Mouse (Mus musculus): ENCODE measurements around the gene C2cd2. TPM values are rescaled to one million over a fixed set of nuclear protein-coding genes. Genes with fewer than 3 reads are reported as not detected.

Gene C2cd2
- total and polyA plus RNA-seq, 2 experiments from 2014 or later, result 16.8 to 47.7 TPM

DNA sequence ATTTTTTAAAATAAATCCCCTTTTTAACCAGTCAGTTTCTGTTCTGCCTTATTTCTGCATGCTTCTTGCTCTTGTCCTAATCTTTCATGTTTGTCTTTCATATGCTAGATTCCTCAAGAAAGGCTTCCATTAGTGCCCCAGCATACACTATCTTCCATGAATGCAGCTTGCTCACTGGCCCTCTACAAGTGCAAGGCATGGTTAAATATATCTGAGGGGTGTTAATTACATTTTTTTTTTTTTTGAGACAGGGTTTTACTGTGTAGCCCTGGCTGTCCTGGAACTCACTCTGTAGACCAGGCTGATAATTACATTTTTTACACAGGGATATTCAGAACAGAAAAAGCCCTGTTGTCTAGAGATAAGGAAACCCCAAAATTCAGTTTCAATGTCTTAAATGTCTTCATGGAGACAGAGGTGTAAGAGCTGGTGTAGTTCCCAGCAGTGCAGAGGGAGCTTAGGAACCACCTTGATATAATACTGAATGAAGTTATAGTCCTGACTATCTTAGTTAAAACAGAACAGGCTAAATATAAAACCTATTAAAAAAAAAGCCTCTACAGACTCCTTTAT, 3.9 kb downstream of the C2cd2 start:
- Histone ChIP-seq H3K4me1 (ENCODE audit: insufficient read depth, low read length) (peaks cover 10% of the 10 kb centered on the region), H3K9ac (replicated peaks; ENCODE audit: low read length) (no peak overlapping the region), H3K27me3 (ENCODE audit: insufficient read depth, low read length) (no peaks in the 10 kb centered on the region), H3K4me2 (ENCODE audit: low read depth, low read length) (no peak overlapping the region), H3K27ac (no peak overlapping the region), H3K36me3 (ENCODE audit: insufficient read depth, low read length) (peaks cover 5% of the 10 kb centered on the region; the same call in 1 of the 2 replicates), H3K9me3 (ENCODE audit: low read length) (no peaks in the 10 kb centered on the region), H3K4me3 (ENCODE audit: low read length) (no peak overlapping the region)
- DNase-seq (ENCODE audit: low spot score) (no peak), ATAC-seq (no peak)
- no peak for TF ChIP-seq CTCF (IDR thresholded peaks at IDR 0.05; ENCODE audit: low read depth)

DNA sequence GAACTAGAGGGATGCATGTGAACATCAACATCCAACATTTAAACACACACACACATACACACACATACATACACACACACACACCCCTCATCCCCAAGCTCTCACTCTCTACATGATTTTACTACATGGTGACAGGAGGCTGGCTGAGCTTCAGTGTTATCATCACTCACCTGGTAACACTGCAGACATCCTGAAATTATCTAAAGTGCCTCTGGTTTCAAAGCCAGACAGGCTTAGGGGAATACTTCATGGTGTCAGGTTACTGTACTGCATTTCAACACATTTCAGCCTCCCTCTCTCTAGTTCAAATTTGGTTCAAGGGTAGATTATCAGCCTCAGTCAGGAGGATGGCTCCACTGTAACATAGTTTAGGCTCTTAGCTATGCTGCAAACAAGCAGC, 4.8 kb downstream of the C2cd2 start:
- no peak for ATAC-seq
- Histone ChIP-seq H3K27me3 (ENCODE audit: insufficient read depth, low read length) (no peaks in the 10 kb centered on the region), H3K9me3 (ENCODE audit: low read length) (no peaks in the 10 kb centered on the region), H3K27ac (no peak overlapping the region), H3K4me3 (ENCODE audit: low read length) (no peak overlapping the region), H3K4me2 (ENCODE audit: low read depth, low read length) (no peak overlapping the region), H3K4me1 (ENCODE audit: insufficient read depth, low read length) (peaks cover 10% of the 10 kb centered on the region), H3K9ac (replicated peaks; ENCODE audit: low read length) (no peak overlapping the region), H3K36me3 (ENCODE audit: insufficient read depth, low read length) (peaks cover 8% of the 10 kb centered on the region)
- TF ChIP-seq CTCF (IDR thresholded peaks at IDR 0.05; ENCODE audit: low read depth), result no peak
- DNase-seq (ENCODE audit: low spot score), result no peak

DNA sequence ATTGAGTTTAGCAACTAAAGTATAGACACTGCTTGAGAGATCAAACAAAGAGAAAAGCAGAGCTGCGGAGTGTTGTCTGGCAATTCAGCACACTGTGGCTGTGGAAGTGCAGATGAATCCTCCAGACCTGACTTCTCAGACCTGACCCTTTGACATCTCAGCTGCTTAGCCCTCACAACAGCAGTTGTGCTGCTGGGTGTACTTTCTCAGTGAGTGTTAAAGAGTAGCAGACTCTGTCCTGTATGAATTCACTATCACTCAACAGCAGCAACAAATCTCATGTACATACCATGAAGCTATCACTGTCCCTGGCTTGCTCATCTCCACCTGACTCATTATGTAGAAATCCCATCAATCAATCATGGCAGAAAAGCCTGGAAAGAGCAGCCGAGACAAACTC, 6.4 kb downstream of the C2cd2 start:
- Histone ChIP-seq H3K4me1 (ENCODE audit: insufficient read depth, low read length) (peaks cover 4% of the 10 kb centered on the region), H3K4me3 (ENCODE audit: low read length) (no peak overlapping the region), H3K36me3 (ENCODE audit: insufficient read depth, low read length) (peaks cover 21% of the 10 kb centered on the region), H3K4me2 (ENCODE audit: low read depth, low read length) (no peak overlapping the region), H3K27me3 (ENCODE audit: insufficient read depth, low read length) (no peaks in the 10 kb centered on the region), H3K27ac (no peak overlapping the region), H3K9me3 (ENCODE audit: low read length) (no peaks in the 10 kb centered on the region), H3K9ac (replicated peaks; ENCODE audit: low read length) (no peak overlapping the region)
- 83% methylated on average over 2 of the region's 2 CpGs for WGBS
- no peak for TF ChIP-seq CTCF (IDR thresholded peaks at IDR 0.05; ENCODE audit: low read depth)
- ATAC-seq, result no peak
- DNase-seq (ENCODE audit: low spot score), result no peak

DNA sequence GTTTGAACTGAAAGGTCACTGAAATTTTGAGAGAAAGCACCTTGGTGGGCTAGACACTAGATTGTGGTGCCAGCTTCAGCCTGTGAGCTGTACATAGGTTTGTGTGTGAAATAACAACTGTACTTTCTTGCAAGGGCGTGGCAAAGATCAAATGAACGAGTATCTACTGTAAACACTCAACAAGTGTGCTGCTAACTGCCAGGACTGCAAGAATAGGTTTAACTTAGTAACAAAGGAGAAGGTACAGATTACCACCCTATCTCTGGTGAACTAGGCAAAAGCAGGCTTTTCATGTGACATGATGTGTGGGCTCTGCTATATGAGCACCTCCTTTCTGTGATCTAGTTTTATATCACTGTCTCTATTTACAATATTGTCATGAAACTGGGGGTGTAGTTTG, 9.1 kb downstream of the C2cd2 start:
- H3K9ac ChIP-seq (replicated peaks; ENCODE audit: low read length), result no peak overlapping the region
- no peak for ATAC-seq

DNA sequence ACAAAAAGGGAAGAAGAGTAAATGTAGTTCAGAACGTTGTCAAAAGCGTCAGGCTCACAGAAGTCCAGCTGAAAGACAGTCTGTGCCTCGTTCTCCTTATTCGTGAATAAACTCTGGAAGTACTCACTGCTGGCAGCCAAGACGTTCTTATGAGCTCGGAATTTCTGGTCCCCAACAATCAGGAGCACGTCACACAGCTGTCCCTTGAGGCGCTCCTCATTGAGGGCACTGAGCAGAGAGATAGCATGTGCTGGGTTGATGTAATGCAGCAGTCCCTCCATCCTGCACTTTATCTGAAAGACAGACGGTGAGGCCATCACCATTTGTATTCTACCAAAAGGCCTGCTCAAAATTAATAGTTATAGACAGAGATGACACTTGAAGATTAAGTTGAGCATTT, 9.6 kb downstream of the C2cd2 start:
- ATAC-seq (no peak), DNase-seq (ENCODE audit: low spot score) (no peak)
- H3K4me3 ChIP-seq (ENCODE audit: low read length), result no peak overlapping the region
- no peaks in the 10 kb centered on the region for H3K27me3 ChIP-seq (ENCODE audit: insufficient read depth, low read length)
- no peaks in the 10 kb centered on the region for H3K4me1 ChIP-seq (ENCODE audit: insufficient read depth, low read length)
- H3K4me2 ChIP-seq (ENCODE audit: low read depth, low read length), result no peak overlapping the region
- 91% methylated on average over 9 of the region's 9 CpGs for WGBS
- H3K9ac ChIP-seq (replicated peaks; ENCODE audit: low read length), result no peak overlapping the region
- no peak for TF ChIP-seq CTCF (IDR thresholded peaks at IDR 0.05; ENCODE audit: low read depth)
- H3K27ac ChIP-seq, result no peak overlapping the region
- H3K36me3 ChIP-seq (ENCODE audit: insufficient read depth, low read length), result peaks cover 39% of the 10 kb centered on the region
- no peaks in the 10 kb centered on the region for H3K9me3 ChIP-seq (ENCODE audit: low read length)

More for the DNA sequence above, 9.1 kb downstream of the C2cd2 start:
- no peaks in the 10 kb centered on the region for H3K27me3 ChIP-seq (ENCODE audit: insufficient read depth, low read length)
- no peak for DNase-seq (ENCODE audit: low spot score)
- 91% methylated on average over 2 of the region's 2 CpGs for WGBS
- no peak overlapping the region for H3K4me2 ChIP-seq (ENCODE audit: low read depth, low read length)
- H3K4me3 ChIP-seq (ENCODE audit: low read length), result no peak overlapping the region
- peaks cover 39% of the 10 kb centered on the region for H3K36me3 ChIP-seq (ENCODE audit: insufficient read depth, low read length)
- no peaks in the 10 kb centered on the region for H3K4me1 ChIP-seq (ENCODE audit: insufficient read depth, low read length)
- TF ChIP-seq CTCF (IDR thresholded peaks at IDR 0.05; ENCODE audit: low read depth), result no peak
- no peak overlapping the region for H3K27ac ChIP-seq
- no peaks in the 10 kb centered on the region for H3K9me3 ChIP-seq (ENCODE audit: low read length)

DNA sequence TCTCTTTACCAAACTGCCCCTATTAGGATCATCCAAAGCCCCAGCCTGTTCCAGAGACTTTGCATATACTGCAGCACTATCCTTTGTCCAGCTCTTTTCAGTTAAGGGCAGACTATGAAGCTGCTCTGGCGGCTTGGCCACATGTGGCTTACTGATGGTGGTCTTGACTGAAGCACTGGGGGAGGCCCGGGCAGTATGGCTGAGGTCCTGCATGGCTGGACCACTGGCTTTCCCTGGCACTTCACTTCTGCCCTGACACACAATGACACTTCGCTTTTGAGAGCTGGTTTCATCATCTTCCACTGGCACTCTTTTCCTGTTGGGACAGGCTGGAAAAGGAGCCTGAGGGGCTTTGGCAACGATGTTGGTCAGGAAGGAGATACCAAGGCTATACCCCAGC, 10.0 kb downstream of the C2cd2 start:
- DNase-seq (ENCODE audit: low spot score), result no peak
- H3K9me3 ChIP-seq (ENCODE audit: low read length), result no peaks in the 10 kb centered on the region
- H3K9ac ChIP-seq (replicated peaks; ENCODE audit: low read length), result no peak overlapping the region
- no peak for ATAC-seq
- no peak for TF ChIP-seq CTCF (IDR thresholded peaks at IDR 0.05; ENCODE audit: low read depth)
- peaks cover 39% of the 10 kb centered on the region for H3K36me3 ChIP-seq (ENCODE audit: insufficient read depth, low read length)
- H3K4me2 ChIP-seq (ENCODE audit: low read depth, low read length), result no peak overlapping the region
- WGBS, result 90% methylated on average over 4 of the region's 4 CpGs
- H3K27ac ChIP-seq, result no peak overlapping the region
- no peak overlapping the region for H3K4me3 ChIP-seq (ENCODE audit: low read length)
- no peaks in the 10 kb centered on the region for H3K4me1 ChIP-seq (ENCODE audit: insufficient read depth, low read length)
- H3K27me3 ChIP-seq (ENCODE audit: insufficient read depth, low read length), result no peaks in the 10 kb centered on the region

DNA sequence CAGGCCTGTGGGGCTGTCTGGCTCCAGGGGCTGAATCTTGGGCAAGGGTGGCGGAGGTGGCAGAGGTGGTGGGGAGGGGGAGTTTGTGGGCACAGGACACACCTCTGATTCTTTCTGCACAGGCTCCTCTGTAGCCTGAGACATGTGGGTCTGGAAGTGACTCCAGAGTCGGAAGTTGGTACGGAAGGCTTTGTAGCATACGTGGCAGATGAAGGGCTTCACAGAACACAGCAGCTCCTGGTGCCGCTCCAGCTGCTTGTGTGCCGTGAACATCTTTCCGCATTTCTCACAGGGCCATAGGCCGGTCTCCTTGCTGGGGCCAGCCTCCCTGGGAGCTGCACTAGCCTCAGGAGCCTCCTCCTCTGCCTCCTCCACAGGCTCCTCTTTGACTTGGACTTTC, 12.3 kb downstream of the C2cd2 start:
- Histone ChIP-seq H3K36me3 (ENCODE audit: insufficient read depth, low read length) (peaks cover 39% of the 10 kb centered on the region), H3K27me3 (ENCODE audit: insufficient read depth, low read length) (no peaks in the 10 kb centered on the region), H3K27ac (no peak overlapping the region), H3K4me3 (ENCODE audit: low read length) (no peak overlapping the region), H3K4me1 (ENCODE audit: insufficient read depth, low read length) (no peaks in the 10 kb centered on the region), H3K9me3 (ENCODE audit: low read length) (no peaks in the 10 kb centered on the region), H3K4me2 (ENCODE audit: low read depth, low read length) (no peak overlapping the region), H3K9ac (replicated peaks; ENCODE audit: low read length) (no peak overlapping the region)
- no peak for DNase-seq (ENCODE audit: low spot score)
- ATAC-seq, result no peak
- TF ChIP-seq CTCF (IDR thresholded peaks at IDR 0.05; ENCODE audit: low read depth), result no peak
- WGBS, result 96% methylated on average over 8 of the region's 8 CpGs

Measured in hindbrain, postnatal 0 days (tissue).